Mouse (Mus musculus) large intestine, adult 2 months (tissue): ENCODE data around the gene Wipf3. TPM values are rescaled to one million over a fixed set of nuclear protein-coding genes. Genes with fewer than 3 reads are reported as not detected.
A peak's percentile ranks its signal among the peaks of the same experiment; 100 is the strongest.

Experiments
- DNase-seq: peaks from one replicate; pipeline ENCODE4 v3.0.0-alpha.2; 2012; ENCODE audit warnings: low read depth, low spot score
- WGBS: fragments of 180-500 bp; shearing (Covaris S2); methylation state at CpG from one replicate; pipeline ENCODE4 v1.1.7; 2018; 5-methylcytosine and 5-hydroxymethylcytosine counted together
- polyA plus RNA-seq: library from polyadenylated mRNA; depleted of rRNA; stranded (reverse); fragments of >200 nt; gene quantifications from 2 replicates; pipeline ENCODE4 v1.2.3, GENCODE M21; 2012; rRNA removed

Wipf3 gene
- polyA plus RNA-seq: 5.3 and 6.5 TPM in 2 replicates

GRCm38 (mm10) chr6:54429447-54430194 is at the start of gene Wipf3:
Gene Wipf3, plus strand, starts transcription at chr6:54429603.
- 1% methylated on average over 69 of the region's 71 CpGs for WGBS
- peak; percentile 44 for DNase-seq

- DNase-seq: no peak
- 63% methylated on average over 8 of the region's 8 CpGs for WGBS
These were observed 46.8 kb upstream of the Wipf3 start for GRCm38 (mm10) chr6:54382636-54383035.

GRCm38 (mm10) chr6:54383893-54384524 is 45.4 kb upstream of the Wipf3 start:
- DNase-seq: no peak
- WGBS: 33% methylated on average over 12 of the region's 12 CpGs

GRCm38 (mm10) chr6:54384777-54385176 is 44.6 kb upstream of the Wipf3 start:
- no peak for DNase-seq
- 86% methylated on average over 1 of the region's 1 CpGs for WGBS

- 85% methylated on average over 4 of the region's 4 CpGs for WGBS
- DNase-seq: no peak
These were observed 43.0 kb upstream of the Wipf3 start for GRCm38 (mm10) chr6:54386429-54386828.

- DNase-seq: no peak
- WGBS: 82% methylated on average over 3 of the region's 3 CpGs
These were observed 42.4 kb upstream of the Wipf3 start for GRCm38 (mm10) chr6:54387044-54387443.

GRCm38 (mm10) chr6:54387751-54388150 is 41.7 kb upstream of the Wipf3 start:
- WGBS: 72% methylated on average over 5 of the region's 5 CpGs
- DNase-seq: no peak

GRCm38 (mm10) chr6:54388690-54389275 is 40.6 kb upstream of the Wipf3 start:
- WGBS: 53% methylated on average over 7 of the region's 7 CpGs
- no peak for DNase-seq

GRCm38 (mm10) chr6:54391765-54392164 is 37.6 kb upstream of the Wipf3 start:
- WGBS: under 1% methylated on average over 3 of the region's 3 CpGs
- DNase-seq: no peak

GRCm38 (mm10) chr6:54393886-54394285 is 35.5 kb upstream of the Wipf3 start:
- DNase-seq: no peak
- 53% methylated on average over 6 of the region's 6 CpGs for WGBS

- 48% methylated on average over 11 of the region's 11 CpGs for WGBS
- no peak for DNase-seq
These were observed 30.0 kb upstream of the Wipf3 start for GRCm38 (mm10) chr6:54399194-54399923.

- WGBS: 82% methylated on average over 2 of the region's 2 CpGs
These were observed 27.9 kb upstream of the Wipf3 start for GRCm38 (mm10) chr6:54401503-54401902.

GRCm38 (mm10) chr6:54404916-54405315 is 24.5 kb upstream of the Wipf3 start:
- 59% methylated on average over 2 of the region's 2 CpGs for WGBS
- no peak for DNase-seq

More at GRCm38 (mm10) chr6:54401503-54401902, 27.9 kb upstream of the Wipf3 start:
- DNase-seq: no peak

- WGBS: 94% methylated on average over 5 of the region's 5 CpGs
These were observed 23.3 kb upstream of the Wipf3 start for GRCm38 (mm10) chr6:54406116-54406515.

GRCm38 (mm10) chr6:54409271-54409670 is 20.1 kb upstream of the Wipf3 start:
- DNase-seq: no peak
- WGBS: 23% methylated on average over 6 of the region's 6 CpGs

More at GRCm38 (mm10) chr6:54406116-54406515, 23.3 kb upstream of the Wipf3 start:
- DNase-seq: no peak

- no peak for DNase-seq
- WGBS: 73% methylated on average over 4 of the region's 4 CpGs
These were observed 19.0 kb upstream of the Wipf3 start for GRCm38 (mm10) chr6:54410451-54410850.

- 77% methylated on average over 8 of the region's 8 CpGs for WGBS
- DNase-seq: no peak
These were observed 17.8 kb upstream of the Wipf3 start for GRCm38 (mm10) chr6:54411591-54411990.

- 85% methylated on average over 7 of the region's 7 CpGs for WGBS
- DNase-seq: no peak
These were observed 16.5 kb upstream of the Wipf3 start for GRCm38 (mm10) chr6:54412879-54413278.

GRCm38 (mm10) chr6:54425230-54425629 is 4.2 kb upstream of the Wipf3 start:
- no peak for DNase-seq
- 63% methylated on average over 8 of the region's 8 CpGs for WGBS

- 2% methylated on average over 14 of the region's 14 CpGs for WGBS
- no peak for DNase-seq
These were observed 455 bp upstream of the Wipf3 start for GRCm38 (mm10) chr6:54428850-54429446.
